11 mouse cellular contexts compared by ENCODE assay signal in genomic region chr10:41037722-41038121, GRCm38 (mm10). TPM values are rescaled to one million over a fixed set of nuclear protein-coding genes. Genes with fewer than 3 reads are reported as not detected.
DNase-seq lines count a peak whose midpoint lies in the region; ATAC-seq and TF ChIP-seq lines count a peak whose summit lies in the region.
"Had no signal": no experiment of that assay in that cellular context is flagged by ENCODE, and none has a peak within 500 bp of the region (broad histone marks: within the 10 kb centered on the region; RNA-seq: fewer than 3 reads in every experiment).

No protein-coding gene starts in this region.

- no peak for TF ChIP-seq CTCF in hindbrain, postnatal 0 days (IDR thresholded peaks at IDR 0.05; ENCODE audit: low read depth)

- H3K27ac ChIP-seq in kidney, embryonic 16.5 days (ENCODE audit: low read length), result no peak overlapping the region
- no peak overlapping the region for H3K27ac ChIP-seq in hindbrain, postnatal 0 days
- H3K27ac ChIP-seq in intestine, embryonic 15.5 days, result no peak overlapping the region
- H3K27ac ChIP-seq: embryonic facial prominence, embryonic 13.5 days had no signal

- no peaks in the 10 kb centered on the region for H3K27me3 ChIP-seq in kidney, embryonic 16.5 days (ENCODE audit: insufficient read depth, low read length)
- H3K27me3 ChIP-seq in hindbrain, postnatal 0 days (ENCODE audit: insufficient read depth, low read length), result no peaks in the 10 kb centered on the region
- H3K27me3 ChIP-seq in intestine, embryonic 15.5 days (replicated peaks), result no peaks in the 10 kb centered on the region
- H3K27me3 ChIP-seq: embryonic facial prominence, embryonic 13.5 days had no signal

- H3K9me3 ChIP-seq in kidney, embryonic 16.5 days (ENCODE audit: low read length), result no peaks in the 10 kb centered on the region
- H3K9me3 ChIP-seq in hindbrain, postnatal 0 days (ENCODE audit: low read length), result no peaks in the 10 kb centered on the region
- H3K9me3 ChIP-seq in intestine, embryonic 15.5 days, result no peaks in the 10 kb centered on the region
- H3K9me3 ChIP-seq: embryonic facial prominence, embryonic 13.5 days; G1E had no signal

- DNase-seq in kidney, adult 11 months, result peak; percentile 27
- DNase-seq in cerebellum, adult 11 months, result peak; percentile 16
- peak; percentile 86 for DNase-seq in hindbrain, postnatal 0 days (ENCODE audit: low spot score)
- peak; percentile 62 for DNase-seq in lung, postnatal 25 days (ENCODE audit: low spot score)
- no peak for DNase-seq in retina, postnatal 1 day

- ATAC-seq in kidney, embryonic 16.5 days (ENCODE audit: low FRiP score, low TSS enrichment), result no peak
- ATAC-seq in hindbrain, postnatal 0 days, result peak; percentile 89
- no peak for ATAC-seq in megakaryocyte, adult 5-6 weeks (ENCODE audit: poor library complexity, severe bottlenecking)
- ATAC-seq in intestine, embryonic 15.5 days, result no peak

- H3K9ac ChIP-seq in kidney, embryonic 16.5 days (replicated peaks; ENCODE audit: low read length), result no peak overlapping the region
- no peak overlapping the region for H3K9ac ChIP-seq in hindbrain, postnatal 0 days (replicated peaks; ENCODE audit: low read length)
- H3K9ac ChIP-seq in intestine, embryonic 15.5 days, result no peak overlapping the region
- H3K9ac ChIP-seq: embryonic facial prominence, embryonic 13.5 days had no signal

- H3K4me2 ChIP-seq in kidney, embryonic 16.5 days (replicated peaks; ENCODE audit: low read depth, low read length), result no peak overlapping the region
- no peak overlapping the region for H3K4me2 ChIP-seq in hindbrain, postnatal 0 days (ENCODE audit: low read depth, low read length)
- no peak overlapping the region for H3K4me2 ChIP-seq in intestine, embryonic 15.5 days (replicated peaks)
- H3K4me2 ChIP-seq: embryonic facial prominence, embryonic 13.5 days had no signal

- H3K4me1 ChIP-seq in kidney, embryonic 16.5 days (ENCODE audit: insufficient read depth, low read length), result no peaks in the 10 kb centered on the region
- peaks cover 16% of the 10 kb centered on the region; the same call in 1 of the 2 replicates for H3K4me1 ChIP-seq in hindbrain, postnatal 0 days (ENCODE audit: insufficient read depth, low read length)
- no peaks in the 10 kb centered on the region for H3K4me1 ChIP-seq in intestine, embryonic 15.5 days (replicated peaks)

- H3K4me3 ChIP-seq in kidney, embryonic 16.5 days (ENCODE audit: low read length), result no peak overlapping the region
- H3K4me3 ChIP-seq in hindbrain, postnatal 0 days (ENCODE audit: low read length), result no peak overlapping the region
- no peak overlapping the region for H3K4me3 ChIP-seq in intestine, embryonic 15.5 days (replicated peaks)
- H3K4me3 ChIP-seq: embryonic facial prominence, embryonic 13.5 days had no signal

- no peaks in the 10 kb centered on the region for H3K36me3 ChIP-seq in kidney, embryonic 16.5 days (ENCODE audit: insufficient read depth, low read length)
- no peaks in the 10 kb centered on the region for H3K36me3 ChIP-seq in hindbrain, postnatal 0 days (ENCODE audit: insufficient read depth, low read length)
- no peaks in the 10 kb centered on the region for H3K36me3 ChIP-seq in intestine, embryonic 15.5 days
- H3K36me3 ChIP-seq: embryonic facial prominence, embryonic 13.5 days; G1E had no signal

- WGBS in kidney, embryonic 16.5 days, result 71% methylated on average over 8 of the region's 8 CpGs
- 48% methylated on average over 8 of the region's 8 CpGs for WGBS in hindbrain, postnatal 0 days
- 69% methylated on average over 8 of the region's 8 CpGs for WGBS in intestine, embryonic 15.5 days

RNA-seq across cellular contexts. Expression of gene Gpr6, which starts 34.4 kb away (rescaled TPM):
- polyA plus RNA-seq in kidney, embryonic 16.5 days (2015; fragmentation: Nextera tagmentation; extraction: Ambion mirVana), result not detected in 2 replicates
- 2.1 and 2.4 TPM in 2 replicates for total RNA-seq in hindbrain, postnatal 0 days (2014; rRNA removed)
- 0.64 and 0.90 TPM in 2 replicates for polyA plus RNA-seq in hindbrain, postnatal 0 days (2015; fragmentation: Nextera tagmentation; extraction: Ambion mirVana)
- not detected in 2 replicates for total RNA-seq in megakaryocyte, adult 5-6 weeks (2015)
- not detected in 2 replicates for total RNA-seq in megakaryocyte, adult 5-6 weeks (2017)
- not detected in 2 replicates for polyA plus RNA-seq in intestine, embryonic 15.5 days (2015; fragmentation: Nextera tagmentation; extraction: Ambion mirVana)
- polyA plus RNA-seq: embryonic facial prominence, embryonic 13.5 days; G1E; limb, embryonic 14.5 days had no signal
